Mouse (Mus musculus) hindbrain, embryonic 11.5 days (tissue): ENCODE measurements at regions not wholly inside any gene's neighbourhood (a gene's known extent, or its start where the extent isn't known, plus 50 kb on each side); places are given as distances from the start of the nearest gene placed in this dataset.
"Not testable (repeated sequence)": the region's sequence is repeated elsewhere in the genome, so short reads cannot be mapped to it uniquely, and the experiment has no call there.

Source experiments
- ATAC-seq: fragments of 200-750 bp; cut with Nextera tagmentation; 2 replicates; pipeline ENCODE4 v1.8.0; 2017; ENCODE audit warnings: mild to moderate bottlenecking, moderate TSS enrichment, moderate library complexity; ENCODE audit not compliant: low FRiP score
- DNase-seq: peaks from one replicate; pipeline ENCODE4 v3.0.0-alpha.2; 2015; ENCODE audit warnings: low spot score
- H3K27ac ChIP-seq: fragments of 300-500 bp; sonication (generic); 2 replicates; pipeline ENCODE4 v1.5.1; 2014; ENCODE audit warnings: mild to moderate bottlenecking, low read depth, low read length
- H3K27me3 ChIP-seq: fragments of 300-500 bp; sonication (generic); 2 replicates; pipeline ENCODE4 v1.6.1; 2014; ENCODE audit warnings: mild to moderate bottlenecking, low read length, moderate library complexity, mixed read lengths; ENCODE audit not compliant: control insufficient read depth, insufficient read depth
- H3K36me3 ChIP-seq: fragments of 300-500 bp; sonication (generic); 2 replicates; pipeline ENCODE4 v1.6.1; 2014; ENCODE audit warnings: mild to moderate bottlenecking, low read length, moderate library complexity, mixed read lengths; ENCODE audit not compliant: control insufficient read depth, insufficient read depth
- H3K4me1 ChIP-seq: fragments of 300-500 bp; sonication (generic); replicated peaks from 2 replicates; pipeline ENCODE4 v1.6.1; 2014; ENCODE audit warnings: low read length, mixed read lengths; ENCODE audit not compliant: control insufficient read depth, insufficient read depth
- H3K4me2 ChIP-seq: fragments of 300-500 bp; sonication (generic); replicated peaks from 2 replicates; pipeline ENCODE4 v1.6.1; 2014; ENCODE audit warnings: mild to moderate bottlenecking, low read depth, low read length
- H3K4me3 ChIP-seq: fragments of 300-500 bp; sonication (generic); 2 replicates; pipeline ENCODE4 v1.5.1; 2014; ENCODE audit warnings: low read depth, low read length
- H3K9ac ChIP-seq: fragments of 300-500 bp; sonication (generic); 2 replicates; pipeline ENCODE4 v1.6.1; 2014; ENCODE audit warnings: low read depth, low read length
- H3K9me3 ChIP-seq: fragments of 300-500 bp; sonication (generic); 2 replicates; pipeline ENCODE4 v1.6.1; 2016; ENCODE audit warnings: low read length; ENCODE audit not compliant: control insufficient read depth
- WGBS: fragments of 180-500 bp; shearing (Covaris S2); extraction: QIAGEN DNeasy Blood & Tissue Kit; methylation state at CpG from one replicate; pipeline ENCODE4 v1.1.7; 2014; 5-methylcytosine and 5-hydroxymethylcytosine counted together

- no peak overlapping the region for H3K27ac ChIP-seq
- H3K4me1 ChIP-seq = no peaks in the 10 kb centered on the region
- WGBS = 81% methylated on average over 4 of the region's 4 CpGs
- no peaks in the 10 kb centered on the region for H3K9me3 ChIP-seq
- no peak overlapping the region for H3K4me2 ChIP-seq
- no peak overlapping the region for H3K9ac ChIP-seq
- H3K36me3 ChIP-seq = no peaks in the 10 kb centered on the region
- no peaks in the 10 kb centered on the region for H3K27me3 ChIP-seq
- DNase-seq (no peak), ATAC-seq (no peak)
- H3K4me3 ChIP-seq = no peak overlapping the region
These were observed 80.0 kb downstream of the Samd9l start for GRCm38 (mm10) chr6:3319378-3319777.

GRCm38 (mm10) chr6:3307598-3308220 lies 91.7 kb downstream of the Samd9l start:
- not testable (repeated sequence) for H3K27ac ChIP-seq, H3K36me3 ChIP-seq, H3K4me3 ChIP-seq, H3K4me1 ChIP-seq, H3K4me2 ChIP-seq, H3K9ac ChIP-seq, H3K9me3 ChIP-seq, H3K27me3 ChIP-seq
- DNase-seq (peak; percentile 54), ATAC-seq (peak; percentile 61; the same call in 1 of the 2 replicates)
- WGBS = under 1% methylated on average over 11 of the region's 11 CpGs

GRCm38 (mm10) chr6:3304881-3305620 lies 94.3 kb downstream of the Samd9l start:
- not testable (repeated sequence) for H3K4me1 ChIP-seq

GRCm38 (mm10) chr6:3293316-3293715 lies 106.1 kb downstream of the Samd9l start:
- H3K27ac ChIP-seq, H3K36me3 ChIP-seq, H3K27me3 ChIP-seq, H3K9me3 ChIP-seq, ATAC-seq, H3K4me3 ChIP-seq, H3K9ac ChIP-seq, DNase-seq, H3K4me2 ChIP-seq, H3K4me1 ChIP-seq: not testable (repeated sequence)
- 86% methylated on average over 8 of the region's 8 CpGs for WGBS

More at GRCm38 (mm10) chr6:3304881-3305620, 94.3 kb downstream of the Samd9l start:
- ATAC-seq, H3K27me3 ChIP-seq, H3K4me3 ChIP-seq, H3K27ac ChIP-seq, H3K9ac ChIP-seq, DNase-seq, H3K36me3 ChIP-seq, H3K4me2 ChIP-seq, H3K9me3 ChIP-seq: not testable (repeated sequence)
- WGBS = 70% methylated on average over 10 of the region's 10 CpGs

GRCm38 (mm10) chr6:3291983-3292382 lies 107.4 kb downstream of the Samd9l start:
- DNase-seq, ATAC-seq, H3K9me3 ChIP-seq, H3K27ac ChIP-seq, H3K4me2 ChIP-seq, H3K4me1 ChIP-seq, H3K9ac ChIP-seq, H3K36me3 ChIP-seq, H3K4me3 ChIP-seq, H3K27me3 ChIP-seq: not testable (repeated sequence)
- 94% methylated on average over 6 of the region's 6 CpGs for WGBS

GRCm38 (mm10) chr6:3268726-3269125 lies 130.6 kb downstream of the Samd9l start:
- not testable (repeated sequence) for H3K9ac ChIP-seq, H3K4me2 ChIP-seq, H3K4me3 ChIP-seq, DNase-seq, ATAC-seq, H3K9me3 ChIP-seq, H3K27ac ChIP-seq, H3K4me1 ChIP-seq, H3K27me3 ChIP-seq, H3K36me3 ChIP-seq
- WGBS = 78% methylated on average over 3 of the region's 4 CpGs

- H3K36me3 ChIP-seq, H3K9me3 ChIP-seq, H3K9ac ChIP-seq, H3K4me1 ChIP-seq, H3K27me3 ChIP-seq, H3K4me2 ChIP-seq, H3K27ac ChIP-seq, DNase-seq, ATAC-seq, H3K4me3 ChIP-seq: not testable (repeated sequence)
- WGBS = 63% methylated on average over 1 of the region's 1 CpGs
These were observed 133.9 kb downstream of the Samd9l start for GRCm38 (mm10) chr6:3265477-3265876.
